Mouse (Mus musculus): Measurements from ENCODE around the gene Wnt10a. TPM values are rescaled to one million over a fixed set of nuclear protein-coding genes. Genes with fewer than 3 reads are reported as not detected.

Gene Wnt10a
- 0.09 and 0.82 TPM in 2 replicates for total RNA-seq (2014; rRNA removed)
- 0.10 and 0.38 TPM in 2 replicates for polyA plus RNA-seq (2015; fragmentation: Nextera tagmentation; extraction: Ambion mirVana)

- Histone ChIP-seq H3K27ac (ENCODE audit: low read depth, low read length) (no peak within 1 kb of the TSS), H3K36me3 (ENCODE audit: insufficient read depth, low read length) (no peaks in the 10 kb centered on the region), H3K4me1 (ENCODE audit: insufficient read depth, low read length) (peaks cover 12% of the 10 kb centered on the region; the same call in 1 of the 2 replicates), H3K9me3 (ENCODE audit: low read length) (no peaks in the 10 kb centered on the region), H3K27me3 (ENCODE audit: insufficient read depth, low read length) (peaks cover 51% of the 10 kb centered on the region), H3K9ac (replicated peaks; ENCODE audit: low read length, poor library complexity, severe bottlenecking) (peak within 1 kb of the TSS; percentile 50), H3K4me3 (ENCODE audit: low read depth, low read length) (peak within 1 kb of the TSS; percentile 33), H3K4me2 (ENCODE audit: low read depth, low read length, poor library complexity, severe bottlenecking) (peak within 1 kb of the TSS; percentile 70)
- ATAC-seq (ENCODE audit: low FRiP score) (no peak), DNase-seq (ENCODE audit: low spot score) (no peak)
- WGBS, result 0% methylated on average over 9 of the region's 11 CpGs
- TF ChIP-seq CTCF (IDR thresholded peaks at IDR 0.05), result no peak
These were observed at the start of gene Wnt10a for GRCm38 (mm10) chr1:74791249-74791648. Gene Wnt10a (plus strand): TSS chr1:74791516.

DNA sequence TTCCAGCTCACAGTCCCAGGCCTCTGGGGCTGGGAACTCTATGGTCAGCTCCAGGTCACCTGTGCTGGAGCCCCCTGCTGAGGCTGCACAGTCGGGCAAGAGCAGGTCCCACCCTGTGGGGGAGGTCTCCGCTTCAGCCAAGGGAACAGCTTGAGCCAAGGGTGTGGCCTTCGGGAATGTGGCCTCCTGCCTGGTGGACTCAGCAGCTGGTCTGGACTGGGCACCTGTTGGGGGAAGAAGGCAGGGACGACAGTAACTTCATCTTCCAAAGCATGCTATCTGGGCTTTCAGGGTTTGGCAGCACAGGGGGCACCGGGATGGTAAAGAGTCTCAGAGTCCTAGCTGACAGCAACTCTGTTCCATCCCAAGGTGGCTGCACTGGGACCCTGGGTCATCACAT is 44.0 kb upstream of the Wnt10a start:
- TF ChIP-seq CTCF (IDR thresholded peaks at IDR 0.05), result no peak
- H3K27me3 ChIP-seq (ENCODE audit: insufficient read depth, low read length), result peaks cover 13% of the 10 kb centered on the region
- no peak overlapping the region for H3K9ac ChIP-seq (replicated peaks; ENCODE audit: low read length, poor library complexity, severe bottlenecking)
- no peaks in the 10 kb centered on the region for H3K36me3 ChIP-seq (ENCODE audit: insufficient read depth, low read length)
- no peak for ATAC-seq (ENCODE audit: low FRiP score)
- H3K4me1 ChIP-seq (ENCODE audit: insufficient read depth, low read length), result no peaks in the 10 kb centered on the region
- no peaks in the 10 kb centered on the region for H3K9me3 ChIP-seq (ENCODE audit: low read length)
- WGBS, result 84% methylated on average over 5 of the region's 5 CpGs
- DNase-seq (ENCODE audit: low spot score), result no peak
- H3K4me2 ChIP-seq (ENCODE audit: low read depth, low read length, poor library complexity, severe bottlenecking), result no peak overlapping the region
- no peak overlapping the region for H3K4me3 ChIP-seq (ENCODE audit: low read depth, low read length)
- H3K27ac ChIP-seq (ENCODE audit: low read depth, low read length), result no peak overlapping the region

GRCm38 (mm10) chr1:74748643-74749271 is 42.6 kb upstream of the Wnt10a start, which contains the start of gene Prkag3:
Gene Prkag3 (minus strand): TSS chr1:74749221.
- H3K27me3 ChIP-seq (ENCODE audit: insufficient read depth, low read length), result peaks cover 13% of the 10 kb centered on the region
- H3K27ac ChIP-seq (ENCODE audit: low read depth, low read length), result no peak within 1 kb of the TSS
- peak within 1 kb of the TSS; percentile 16 for H3K4me2 ChIP-seq (ENCODE audit: low read depth, low read length, poor library complexity, severe bottlenecking)
- H3K9ac ChIP-seq (replicated peaks; ENCODE audit: low read length, poor library complexity, severe bottlenecking), result no peak within 1 kb of the TSS
- 13% methylated on average over 30 of the region's 30 CpGs for WGBS
- no peak for ATAC-seq (ENCODE audit: low FRiP score)
- no peak within 1 kb of the TSS for H3K4me3 ChIP-seq (ENCODE audit: low read depth, low read length)
- H3K9me3 ChIP-seq (ENCODE audit: low read length), result no peaks in the 10 kb centered on the region
- peak; percentile 46 for DNase-seq (ENCODE audit: low spot score)
- no peaks in the 10 kb centered on the region for H3K36me3 ChIP-seq (ENCODE audit: insufficient read depth, low read length)
- H3K4me1 ChIP-seq (ENCODE audit: insufficient read depth, low read length), result no peaks in the 10 kb centered on the region
- TF ChIP-seq CTCF (IDR thresholded peaks at IDR 0.05), result peak; percentile 63

DNA sequence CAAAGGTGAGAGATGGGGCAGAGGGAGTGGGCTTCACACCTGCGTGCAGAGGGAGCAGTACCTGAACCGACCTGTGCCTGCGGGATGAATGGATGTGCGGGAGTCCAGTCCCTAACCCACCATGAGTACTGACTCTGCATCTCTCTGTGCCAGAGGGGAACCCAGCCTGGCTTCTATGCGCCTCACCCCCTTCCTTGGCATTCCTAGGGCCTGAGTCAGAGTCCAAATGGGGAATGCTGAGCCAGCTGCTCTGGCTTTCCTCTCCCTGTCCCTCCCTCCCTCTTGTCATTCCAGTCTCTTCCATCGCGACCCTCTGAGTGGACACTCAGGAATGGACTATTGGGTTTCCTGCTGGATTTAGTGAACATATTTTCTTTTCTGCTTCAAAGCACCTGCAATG is 42.0 kb upstream of the Wnt10a start:
- 70% methylated on average over 7 of the region's 7 CpGs for WGBS
- DNase-seq (ENCODE audit: low spot score) (no peak), ATAC-seq (ENCODE audit: low FRiP score) (no peak)
- H3K9ac ChIP-seq (replicated peaks; ENCODE audit: low read length, poor library complexity, severe bottlenecking), result no peak overlapping the region
- H3K4me2 ChIP-seq (ENCODE audit: low read depth, low read length, poor library complexity, severe bottlenecking), result no peak overlapping the region
- peaks cover 13% of the 10 kb centered on the region for H3K27me3 ChIP-seq (ENCODE audit: insufficient read depth, low read length)
- no peak overlapping the region for H3K27ac ChIP-seq (ENCODE audit: low read depth, low read length)
- no peak overlapping the region for H3K4me3 ChIP-seq (ENCODE audit: low read depth, low read length)
- no peaks in the 10 kb centered on the region for H3K4me1 ChIP-seq (ENCODE audit: insufficient read depth, low read length)
- H3K9me3 ChIP-seq (ENCODE audit: low read length), result no peaks in the 10 kb centered on the region
- no peak for TF ChIP-seq CTCF (IDR thresholded peaks at IDR 0.05)
- no peaks in the 10 kb centered on the region for H3K36me3 ChIP-seq (ENCODE audit: insufficient read depth, low read length)

DNA sequence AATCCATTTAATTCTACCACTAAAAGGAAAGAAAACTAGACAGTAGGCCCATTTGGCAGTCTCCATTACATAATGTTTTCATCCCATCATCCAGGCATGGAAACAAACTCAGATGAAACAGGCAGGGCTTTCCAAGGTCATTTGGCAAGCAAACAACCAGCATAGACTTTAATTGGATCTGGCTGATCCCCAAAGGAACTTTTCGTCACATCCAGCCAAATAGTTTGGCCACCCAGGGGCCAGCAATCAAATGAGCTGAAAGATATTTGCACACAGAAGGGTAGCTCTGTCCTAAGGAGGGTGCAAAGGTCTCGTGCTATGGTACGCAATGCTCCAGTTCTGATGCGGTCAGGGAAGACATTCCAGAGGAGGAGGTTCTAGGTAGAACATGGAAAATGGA is 40.6 kb upstream of the Wnt10a start:
- Histone ChIP-seq H3K27ac (ENCODE audit: low read depth, low read length) (no peak overlapping the region), H3K9me3 (ENCODE audit: low read length) (no peaks in the 10 kb centered on the region), H3K4me3 (ENCODE audit: low read depth, low read length) (no peak overlapping the region), H3K36me3 (ENCODE audit: insufficient read depth, low read length) (no peaks in the 10 kb centered on the region), H3K4me1 (ENCODE audit: insufficient read depth, low read length) (no peaks in the 10 kb centered on the region), H3K9ac (replicated peaks; ENCODE audit: low read length, poor library complexity, severe bottlenecking) (no peak overlapping the region), H3K27me3 (ENCODE audit: insufficient read depth, low read length) (peaks cover 13% of the 10 kb centered on the region), H3K4me2 (ENCODE audit: low read depth, low read length, poor library complexity, severe bottlenecking) (no peak overlapping the region)
- DNase-seq (ENCODE audit: low spot score), result peak; percentile 14
- WGBS, result 84% methylated on average over 4 of the region's 4 CpGs
- no peak for ATAC-seq (ENCODE audit: low FRiP score)
- no peak for TF ChIP-seq CTCF (IDR thresholded peaks at IDR 0.05)

DNA sequence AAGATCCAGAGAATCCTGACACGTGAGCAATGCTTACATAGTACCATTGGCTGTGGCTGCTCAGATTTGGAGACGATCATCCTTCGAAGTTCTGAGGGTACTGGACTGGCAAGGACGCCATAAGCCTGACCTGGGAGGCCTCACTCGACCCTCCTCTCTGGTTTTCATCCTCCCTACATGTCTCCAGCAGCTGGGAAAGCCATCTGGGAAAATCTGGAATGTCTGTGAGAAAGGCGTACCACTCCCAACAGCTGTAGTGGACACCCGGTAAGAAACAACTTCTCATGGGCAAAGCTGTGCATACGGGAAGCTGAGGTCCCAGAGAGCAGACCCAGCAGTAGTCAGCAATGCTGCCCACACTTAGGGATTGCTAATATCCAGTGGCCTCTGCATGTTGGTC is 39.2 kb upstream of the Wnt10a start:
- Histone ChIP-seq H3K27ac (ENCODE audit: low read depth, low read length) (no peak overlapping the region), H3K9me3 (ENCODE audit: low read length) (no peaks in the 10 kb centered on the region), H3K4me1 (ENCODE audit: insufficient read depth, low read length) (no peaks in the 10 kb centered on the region), H3K4me3 (ENCODE audit: low read depth, low read length) (no peak overlapping the region), H3K4me2 (ENCODE audit: low read depth, low read length, poor library complexity, severe bottlenecking) (no peak overlapping the region), H3K9ac (replicated peaks; ENCODE audit: low read length, poor library complexity, severe bottlenecking) (no peak overlapping the region), H3K27me3 (ENCODE audit: insufficient read depth, low read length) (peaks cover 12% of the 10 kb centered on the region), H3K36me3 (ENCODE audit: insufficient read depth, low read length) (no peaks in the 10 kb centered on the region)
- no peak for TF ChIP-seq CTCF (IDR thresholded peaks at IDR 0.05)
- WGBS, result 85% methylated on average over 8 of the region's 8 CpGs
- ATAC-seq (ENCODE audit: low FRiP score) (no peak), DNase-seq (ENCODE audit: low spot score) (no peak)
